Mouse (Mus musculus) hindbrain, postnatal 0 days (tissue): ENCODE measurements around the gene Btg2. TPM values are rescaled to one million over a fixed set of nuclear protein-coding genes. Genes with fewer than 3 reads are reported as not detected.

Source experiments
- ATAC-seq: fragments of 200-750 bp; cut with Nextera tagmentation; 2 replicates; pipeline ENCODE4 v1.8.0; 2017; ENCODE audit warnings: mild to moderate bottlenecking, moderate TSS enrichment, moderate library complexity
- DNase-seq: peaks from one replicate; pipeline ENCODE4 v3.0.0-alpha.2; 2015; ENCODE audit warnings: low spot score
- H3K27ac ChIP-seq: fragments of 300-500 bp; sonication (generic); 2 replicates; pipeline ENCODE4 v1.5.1; 2014; ENCODE audit warnings: mild to moderate bottlenecking
- H3K27me3 ChIP-seq: fragments of 300-500 bp; sonication (generic); 2 replicates; pipeline ENCODE4 v1.6.1; 2014; ENCODE audit warnings: low read length, mixed read lengths; ENCODE audit not compliant: insufficient read depth
- H3K36me3 ChIP-seq: fragments of 300-500 bp; sonication (generic); 2 replicates; pipeline ENCODE4 v1.6.1; 2014; ENCODE audit warnings: low read length, mixed read lengths; ENCODE audit not compliant: insufficient read depth
- H3K4me1 ChIP-seq: fragments of 300-500 bp; sonication (generic); 2 replicates; pipeline ENCODE4 v1.6.1; 2014; ENCODE audit warnings: antibody characterized with exemption, low read length, mixed read lengths; ENCODE audit not compliant: insufficient read depth
- H3K4me2 ChIP-seq: fragments of 300-500 bp; sonication (generic); 2 replicates; pipeline ENCODE4 v1.6.1; 2014; ENCODE audit warnings: low read depth, mild to moderate bottlenecking, low read length, moderate library complexity, mixed read lengths
- H3K4me3 ChIP-seq: fragments of 300-500 bp; sonication (generic); 2 replicates; pipeline ENCODE4 v1.5.1; 2014; ENCODE audit warnings: low read length
- H3K9ac ChIP-seq: fragments of 300-500 bp; sonication (generic); replicated peaks from 2 replicates; pipeline ENCODE4 v1.6.1; 2014; ENCODE audit warnings: mild to moderate bottlenecking, low read length, moderate library complexity, mixed read lengths
- H3K9me3 ChIP-seq: fragments of 300-500 bp; sonication (generic); 2 replicates; pipeline ENCODE4 v1.6.1; 2016; ENCODE audit warnings: low read length, mixed read lengths
- CTCF ChIP-seq: IDR thresholded peaks from 2 replicates; pipeline ENCODE4 v1.5.1; 2016; ENCODE audit warnings: antibody characterized with exemption, control low read depth, low read depth
- WGBS: fragments of 180-500 bp; shearing (Covaris S2); extraction: QIAGEN DNeasy Blood & Tissue Kit; methylation state at CpG from one replicate; pipeline ENCODE4 v1.1.7; 2014; 5-methylcytosine and 5-hydroxymethylcytosine counted together
- polyA plus RNA-seq: library from polyadenylated mRNA; unstranded; fragments of >200 nt; fragmentation: Nextera tagmentation; extraction: Ambion mirVana; gene quantifications from 2 replicates; pipeline ENCODE4 v1.2.1, GENCODE M21; 2015
- total RNA-seq: library from RNA; depleted of rRNA; stranded (reverse); fragments of >200 nt; gene quantifications from 2 replicates; pipeline ENCODE4 v1.2.3, GENCODE M21; 2014

Gene Btg2
- total and polyA plus RNA-seq, 2 experiments from 2014 or later, result 13.2 to 26.1 TPM

DNA sequence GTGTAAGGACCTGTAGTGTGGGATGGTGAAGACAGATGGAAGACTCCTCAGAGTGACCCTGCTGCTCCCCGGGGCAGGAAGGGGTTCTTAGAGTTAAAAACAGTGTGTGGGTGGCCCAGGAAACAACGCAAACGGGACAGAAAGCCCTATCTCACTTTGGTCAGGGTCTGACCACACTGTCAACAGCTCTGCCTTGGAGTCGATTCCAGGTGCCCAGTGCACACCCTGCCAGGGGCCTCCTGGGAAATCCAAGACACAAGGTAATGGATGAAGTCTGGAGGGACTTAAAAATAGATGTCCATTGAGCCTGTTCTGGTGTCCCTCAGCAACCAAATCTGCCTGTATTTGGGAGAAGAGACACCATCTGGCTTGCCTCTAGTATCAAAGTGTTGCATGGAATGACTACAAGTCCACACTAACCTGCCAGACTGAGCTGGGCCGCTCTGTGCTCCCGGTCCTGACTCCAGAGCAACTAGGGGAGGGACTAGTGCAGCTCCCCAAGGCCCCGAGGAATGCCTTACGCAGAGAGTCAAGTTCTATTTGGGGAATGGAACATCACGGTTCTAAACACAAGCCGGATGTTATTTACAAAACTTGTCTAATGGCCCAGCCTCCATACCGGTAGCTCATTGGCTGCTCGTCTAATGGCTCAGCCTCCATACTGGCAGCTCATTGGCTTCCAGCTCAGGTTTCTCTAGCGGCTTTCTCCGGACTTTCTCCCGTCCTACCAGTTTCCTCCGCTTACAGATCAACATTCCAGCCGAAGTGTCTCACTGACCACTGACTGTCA lies 20.0 kb upstream of the Btg2 start:
- 0 out of 2 replicates have a peak overlapping the region, but pooled peaks have one; percentile 28 for H3K9ac ChIP-seq
- no peak for TF ChIP-seq CTCF
- DNase-seq, result peak; percentile 85
- H3K9me3 ChIP-seq, result no peaks in the 10 kb centered on the region
- peaks cover 19% of the 10 kb centered on the region for H3K4me1 ChIP-seq
- WGBS, result 10% methylated on average over 17 of the region's 17 CpGs
- peak; percentile 84 for ATAC-seq
- H3K27me3 ChIP-seq, result no peaks in the 10 kb centered on the region
- H3K4me2 ChIP-seq, result peak overlapping the region; percentile 59
- H3K4me3 ChIP-seq, result peak overlapping the region; percentile 32
- H3K27ac ChIP-seq, result peak overlapping the region; percentile 82
- no peaks in the 10 kb centered on the region for H3K36me3 ChIP-seq

DNA sequence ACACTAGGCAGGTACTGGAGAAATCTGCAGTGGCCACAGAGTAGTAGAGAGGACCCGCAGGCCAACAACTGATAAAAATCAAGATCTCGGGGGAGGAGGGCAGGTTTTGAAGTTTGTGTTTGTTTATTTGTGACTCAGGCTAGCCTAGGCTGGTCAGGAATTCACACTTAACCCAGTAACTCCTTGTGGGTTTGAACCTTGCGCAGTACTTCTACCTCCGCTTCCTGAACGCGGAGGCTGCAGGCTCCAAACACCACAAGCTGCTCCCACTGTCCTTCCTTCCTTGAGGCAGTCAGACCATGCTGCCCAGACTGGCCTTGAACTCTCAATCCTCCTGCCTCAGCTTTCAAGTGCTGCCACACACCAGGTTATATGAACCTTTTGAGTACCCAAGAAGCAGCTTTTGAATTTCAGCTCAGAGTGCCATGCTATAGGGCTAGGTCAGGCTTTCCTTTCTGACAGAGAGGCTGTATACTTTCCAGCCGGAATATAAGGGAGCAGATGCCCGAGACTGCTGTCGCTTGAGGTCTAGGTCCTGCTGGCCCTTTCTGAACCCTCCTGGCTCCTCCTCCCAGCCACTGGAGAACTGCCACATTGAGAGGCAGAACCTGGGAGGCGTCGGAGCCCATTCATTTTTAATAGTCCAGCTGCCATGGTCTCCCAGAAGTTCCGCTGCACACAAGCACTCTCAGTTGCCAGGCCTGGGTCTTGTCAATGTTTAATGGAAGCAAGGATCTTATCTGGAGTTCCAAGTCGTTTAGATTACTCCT lies 19.2 kb upstream of the Btg2 start:
- WGBS, result 55% methylated on average over 13 of the region's 13 CpGs
- no peak for ATAC-seq

DNA sequence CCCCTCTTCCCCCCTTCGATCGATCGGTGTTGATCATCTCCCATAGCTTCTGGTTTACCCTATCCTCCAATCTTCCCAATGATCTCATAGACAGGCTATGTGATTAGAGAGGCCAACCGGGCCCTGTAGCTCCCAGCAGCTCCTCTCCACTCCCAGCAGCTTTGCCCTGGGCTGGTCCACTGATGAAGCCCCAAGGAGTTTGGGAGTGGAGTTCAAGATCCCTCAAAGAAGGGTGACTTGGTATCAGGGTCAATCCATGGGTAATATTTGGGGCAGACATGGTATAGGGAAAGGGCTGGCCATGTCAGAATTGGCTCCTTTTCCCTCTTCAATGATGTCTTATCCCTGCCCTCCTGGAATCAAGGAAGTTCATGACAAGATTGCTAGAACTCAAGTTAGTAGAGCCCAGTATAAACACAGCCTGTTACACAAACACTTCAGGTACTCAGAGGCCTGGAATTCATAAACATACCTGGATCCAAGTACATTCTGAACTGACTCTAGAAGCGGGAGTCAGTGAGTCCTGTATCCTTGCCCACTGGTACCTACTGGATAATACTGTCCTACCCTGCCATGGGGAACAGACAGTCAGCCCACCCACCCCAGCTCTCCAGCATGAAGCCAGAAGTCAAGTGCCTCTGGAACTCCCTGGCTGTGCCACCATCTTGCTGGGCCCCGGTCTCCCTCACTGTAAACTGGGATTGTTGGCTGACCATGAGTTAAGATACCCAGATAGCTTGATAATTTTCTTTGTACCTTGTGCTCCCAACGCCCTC lies 18.3 kb upstream of the Btg2 start:
- no peak for DNase-seq
- TF ChIP-seq CTCF, result no peak
- Histone ChIP-seq H3K4me1 (peaks cover 32% of the 10 kb centered on the region), H3K27ac (peak overlapping the region; percentile 57; the same call in 1 of the 2 replicates), H3K4me3 (no peak overlapping the region), H3K36me3 (no peaks in the 10 kb centered on the region), H3K4me2 (no peak overlapping the region), H3K27me3 (no peaks in the 10 kb centered on the region), H3K9me3 (no peaks in the 10 kb centered on the region), H3K9ac (no peak overlapping the region)
- no peak for ATAC-seq
- WGBS, result 79% methylated on average over 7 of the region's 7 CpGs

More for the DNA sequence above, 19.2 kb upstream of the Btg2 start:
- no peaks in the 10 kb centered on the region for H3K9me3 ChIP-seq
- peaks cover 26% of the 10 kb centered on the region for H3K4me1 ChIP-seq
- DNase-seq, result peak; percentile 14
- H3K4me3 ChIP-seq, result no peak overlapping the region
- H3K27me3 ChIP-seq, result no peaks in the 10 kb centered on the region
- H3K27ac ChIP-seq, result peak overlapping the region; percentile 82
- no peak overlapping the region for H3K4me2 ChIP-seq
- H3K9ac ChIP-seq, result no peak overlapping the region
- TF ChIP-seq CTCF, result no peak
- no peaks in the 10 kb centered on the region for H3K36me3 ChIP-seq

DNA sequence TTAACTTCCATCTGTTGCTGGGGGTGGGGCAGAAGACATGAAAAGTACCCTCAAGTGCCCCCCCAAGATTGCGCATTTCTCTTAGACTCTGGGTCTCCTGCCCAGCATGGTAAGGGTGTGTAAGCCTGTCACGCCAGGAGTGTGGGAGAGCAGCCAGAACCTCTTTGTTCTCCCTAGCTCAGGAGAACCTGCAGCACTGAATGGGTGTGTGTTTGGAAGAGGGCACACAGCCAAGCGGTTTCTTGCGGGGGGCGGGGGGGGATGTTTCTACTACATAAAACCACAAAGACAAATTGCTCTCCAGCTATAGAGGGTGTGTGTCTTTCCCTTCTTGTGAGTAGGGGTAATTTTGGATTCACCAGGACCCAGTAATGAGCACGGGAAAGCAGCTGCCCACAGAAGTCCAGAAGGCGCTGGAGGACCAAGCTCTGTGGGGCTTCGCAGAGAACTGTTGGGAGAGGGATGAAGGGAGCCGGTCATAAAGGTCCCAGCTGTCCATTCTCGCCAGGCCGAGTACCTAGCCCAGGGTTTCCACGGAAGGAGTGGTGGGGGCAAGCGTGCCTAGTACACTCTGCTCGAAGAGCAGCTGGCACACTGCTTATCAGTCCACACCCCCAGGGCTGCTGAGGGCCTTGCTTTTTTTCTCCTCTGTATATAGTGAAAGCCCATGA lies 17.5 kb upstream of the Btg2 start:
- 20% methylated on average over 14 of the region's 14 CpGs for WGBS
- H3K36me3 ChIP-seq, result no peaks in the 10 kb centered on the region
- DNase-seq, result peak; percentile 79
- no peaks in the 10 kb centered on the region for H3K9me3 ChIP-seq
- peak overlapping the region; percentile 57; the same call in 1 of the 2 replicates for H3K27ac ChIP-seq
- H3K4me3 ChIP-seq, result no peak overlapping the region
- no peaks in the 10 kb centered on the region for H3K27me3 ChIP-seq
- no peak overlapping the region for H3K9ac ChIP-seq
- TF ChIP-seq CTCF, result no peak
- H3K4me2 ChIP-seq, result peak overlapping the region; percentile 21; the same call in 1 of the 2 replicates
- H3K4me1 ChIP-seq, result peaks cover 32% of the 10 kb centered on the region
- ATAC-seq, result peak; percentile 46

DNA sequence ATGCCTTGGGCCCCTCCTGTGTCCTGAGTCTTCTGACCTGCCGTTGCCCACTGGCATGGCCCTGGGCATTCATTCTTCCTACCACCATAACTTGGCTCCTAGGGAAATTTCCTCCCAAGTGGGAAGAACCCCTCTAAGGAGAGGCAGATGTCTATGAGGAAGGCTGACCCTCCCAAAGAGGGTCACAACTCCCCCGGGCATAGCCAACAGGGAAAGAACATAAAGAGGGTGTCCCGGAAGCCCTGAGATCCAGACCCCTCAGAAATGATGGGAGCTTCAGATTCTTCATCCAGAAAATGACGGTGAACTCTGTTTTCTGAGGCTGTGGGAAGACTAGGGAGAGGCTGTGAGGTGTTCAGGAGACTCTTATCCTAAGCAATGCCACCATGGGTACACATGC lies 16.8 kb upstream of the Btg2 start:
- no peak for TF ChIP-seq CTCF
- H3K36me3 ChIP-seq, result no peaks in the 10 kb centered on the region
- peaks cover 32% of the 10 kb centered on the region for H3K4me1 ChIP-seq
- no peak overlapping the region for H3K9ac ChIP-seq
- no peaks in the 10 kb centered on the region for H3K27me3 ChIP-seq
- H3K27ac ChIP-seq, result peak overlapping the region; percentile 57; the same call in 1 of the 2 replicates
- H3K4me2 ChIP-seq, result 0 out of 2 replicates have a peak overlapping the region, but pooled peaks have one; percentile 21
- H3K4me3 ChIP-seq, result no peak overlapping the region
- ATAC-seq (no peak), DNase-seq (no peak)
- no peaks in the 10 kb centered on the region for H3K9me3 ChIP-seq
- 58% methylated on average over 4 of the region's 4 CpGs for WGBS

DNA sequence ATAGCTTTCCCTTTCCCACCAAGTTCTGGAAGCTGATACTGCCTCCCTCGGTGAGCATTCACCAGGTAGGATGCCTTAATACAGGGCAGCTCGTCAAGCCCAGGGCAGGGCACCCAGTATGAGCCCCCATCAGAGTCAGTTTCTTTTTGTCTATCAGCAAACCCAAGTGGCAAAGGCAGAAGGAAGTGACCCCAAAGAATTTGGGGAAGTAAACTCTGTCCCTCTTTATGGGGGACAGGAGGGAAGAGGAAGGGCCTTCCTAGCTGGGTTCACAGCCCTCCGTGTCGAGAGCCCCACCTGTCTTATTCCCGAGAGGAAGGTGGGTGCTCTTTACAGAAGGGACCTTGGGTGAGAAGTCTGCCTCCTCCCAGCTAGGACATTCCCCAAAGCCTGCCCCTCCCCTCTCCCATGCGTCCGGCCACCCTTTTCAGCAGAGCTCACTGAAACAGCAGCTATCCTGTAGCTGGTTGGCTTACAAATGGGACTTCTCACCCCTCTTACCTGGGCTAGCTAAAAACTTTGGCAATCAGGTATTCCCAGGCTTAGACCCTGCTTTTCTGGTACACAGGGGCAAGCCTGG lies 16.2 kb upstream of the Btg2 start:
- H3K36me3 ChIP-seq, result no peaks in the 10 kb centered on the region
- whole genome bisulfite sequencing, result 61% methylated on average over 7 of the region's 7 CpGs
- H3K4me2 ChIP-seq, result no peak overlapping the region
- DNase-seq (no peak), ATAC-seq (no peak)
- H3K27ac ChIP-seq, result peak overlapping the region; percentile 57; the same call in 1 of the 2 replicates
- no peak for TF ChIP-seq CTCF
- H3K4me1 ChIP-seq, result peaks cover 32% of the 10 kb centered on the region
- H3K9me3 ChIP-seq, result no peaks in the 10 kb centered on the region
- H3K27me3 ChIP-seq, result no peaks in the 10 kb centered on the region
- H3K9ac ChIP-seq, result no peak overlapping the region
- H3K4me3 ChIP-seq, result no peak overlapping the region
